Mouse (Mus musculus) liver, embryonic 15.5 days (tissue): Measurements from ENCODE around the gene Pik3r5. TPM values are rescaled to one million over a fixed set of nuclear protein-coding genes. Genes with fewer than 3 reads are reported as not detected.

Source experiments
- ATAC-seq: fragments of 200-750 bp; cut with Nextera tagmentation; 2 replicates; pipeline ENCODE4 v1.8.0; 2017; ENCODE audit warnings: moderate number of reproducible peaks, mild to moderate bottlenecking, moderate library complexity; ENCODE audit not compliant: insufficient read depth
- H3K27ac ChIP-seq: fragments of 300-500 bp; sonication (generic); replicated peaks from 2 replicates; pipeline ENCODE4 v1.5.1; 2015; ENCODE audit warnings: mild to moderate bottlenecking, inconsistent platforms
- H3K27me3 ChIP-seq: fragments of 300-500 bp; sonication (generic); 2 replicates; pipeline ENCODE4 v1.6.1; 2015; ENCODE audit warnings: mild to moderate bottlenecking, inconsistent platforms
- H3K36me3 ChIP-seq: fragments of 300-500 bp; sonication (generic); replicated peaks from 2 replicates; pipeline ENCODE4 v1.6.1; 2015; ENCODE audit warnings: moderate library complexity, mild to moderate bottlenecking, inconsistent platforms
- H3K4me1 ChIP-seq: fragments of 300-500 bp; sonication (generic); replicated peaks from 2 replicates; pipeline ENCODE4 v1.6.1; 2015; ENCODE audit warnings: inconsistent platforms
- H3K4me2 ChIP-seq: fragments of 300-500 bp; sonication (generic); 2 replicates; pipeline ENCODE4 v1.6.1; 2015; ENCODE audit warnings: moderate library complexity, mild to moderate bottlenecking, inconsistent platforms
- H3K4me3 ChIP-seq: fragments of 300-500 bp; sonication (generic); replicated peaks from 2 replicates; pipeline ENCODE4 v1.5.1; 2015; ENCODE audit warnings: mild to moderate bottlenecking, inconsistent platforms
- H3K9ac ChIP-seq: fragments of 300-500 bp; sonication (generic); 2 replicates; pipeline ENCODE4 v1.6.1; 2015; ENCODE audit warnings: moderate library complexity, mild to moderate bottlenecking, inconsistent platforms
- H3K9me3 ChIP-seq: fragments of 300-500 bp; sonication (generic); replicated peaks from 2 replicates; pipeline ENCODE4 v1.6.1; 2016; ENCODE audit warnings: inconsistent platforms
- WGBS: fragments of 180-500 bp; shearing (Covaris S2); methylation state at CpG from one replicate; pipeline ENCODE4 v1.1.7; 2015; ENCODE audit warnings: mixed read lengths; ENCODE audit not compliant: insufficient replicate concordance; 5-methylcytosine and 5-hydroxymethylcytosine counted together
- polyA plus RNA-seq: library from polyadenylated mRNA; unstranded; fragments of >200 nt; fragmentation: Nextera tagmentation; extraction: Ambion mirVana; gene quantifications from 2 replicates; pipeline ENCODE4 v1.2.1, GENCODE M21; 2015

Gene Pik3r5
- polyA plus RNA-seq, 1 experiment from 2014 or later: 0.78 TPM

DNA sequence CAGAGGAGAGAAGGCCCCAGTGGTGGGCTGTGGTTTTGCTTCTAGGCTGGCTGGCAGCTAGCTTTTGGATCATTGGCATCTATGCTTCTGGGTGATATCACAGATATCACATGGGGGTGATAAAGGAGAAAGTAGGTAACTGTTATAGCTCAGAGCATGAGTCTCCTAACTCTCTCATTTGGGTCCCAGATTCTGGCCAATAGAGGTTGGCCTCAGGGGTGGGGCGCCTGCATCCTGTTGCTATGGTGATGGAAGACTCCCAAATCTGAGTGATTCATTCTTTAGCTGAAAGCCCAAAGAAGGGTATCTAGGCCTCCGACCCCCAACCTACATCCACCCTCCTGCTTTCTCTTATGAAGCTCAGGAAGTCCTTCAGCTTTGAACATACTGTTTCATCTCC, 2.8 kb downstream of the Pik3r5 start:
- no peak overlapping the region for H3K4me2 ChIP-seq
- no peaks in the 10 kb centered on the region for H3K36me3 ChIP-seq
- peaks cover 25% of the 10 kb centered on the region for H3K27me3 ChIP-seq
- no peaks in the 10 kb centered on the region for H3K9me3 ChIP-seq
- H3K9ac ChIP-seq: no peak overlapping the region
- no peak overlapping the region for H3K4me3 ChIP-seq
- no peak overlapping the region for H3K27ac ChIP-seq
- H3K4me1 ChIP-seq: 0 out of 2 replicates have a peak, but pooled peaks cover 4% of the 10 kb centered on the region
- 72% methylated on average over 2 of the region's 2 CpGs for WGBS
- ATAC-seq: no peak

DNA sequence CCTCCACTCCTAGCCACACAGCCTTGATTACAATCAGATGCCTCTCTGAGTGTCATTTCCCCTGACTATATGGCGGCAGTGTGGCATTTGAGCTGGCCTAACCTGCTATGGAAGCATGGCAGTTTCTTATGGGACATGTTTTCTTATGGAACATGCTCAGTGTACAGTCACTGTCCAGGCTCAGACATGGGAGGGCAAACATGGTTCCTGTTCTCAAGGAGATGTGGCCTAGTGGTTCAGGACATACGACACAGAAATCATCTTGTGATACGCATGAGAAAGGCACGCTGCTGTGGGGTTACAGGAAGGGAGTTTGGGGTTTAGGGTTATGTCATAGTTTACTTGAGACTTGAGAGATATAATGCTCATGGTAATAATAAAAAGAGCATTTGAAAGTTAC, 3.7 kb downstream of the Pik3r5 start:
- H3K27ac ChIP-seq: no peak overlapping the region
- H3K4me3 ChIP-seq: no peak overlapping the region
- peaks cover 23% of the 10 kb centered on the region for H3K27me3 ChIP-seq
- no peak for ATAC-seq
- no peaks in the 10 kb centered on the region for H3K9me3 ChIP-seq
- H3K36me3 ChIP-seq: no peaks in the 10 kb centered on the region
- no peak overlapping the region for H3K9ac ChIP-seq
- 64% methylated on average over 4 of the region's 4 CpGs for WGBS
- H3K4me1 ChIP-seq: peaks cover 5% of the 10 kb centered on the region; the same call in 1 of the 2 replicates
- H3K4me2 ChIP-seq: no peak overlapping the region

DNA sequence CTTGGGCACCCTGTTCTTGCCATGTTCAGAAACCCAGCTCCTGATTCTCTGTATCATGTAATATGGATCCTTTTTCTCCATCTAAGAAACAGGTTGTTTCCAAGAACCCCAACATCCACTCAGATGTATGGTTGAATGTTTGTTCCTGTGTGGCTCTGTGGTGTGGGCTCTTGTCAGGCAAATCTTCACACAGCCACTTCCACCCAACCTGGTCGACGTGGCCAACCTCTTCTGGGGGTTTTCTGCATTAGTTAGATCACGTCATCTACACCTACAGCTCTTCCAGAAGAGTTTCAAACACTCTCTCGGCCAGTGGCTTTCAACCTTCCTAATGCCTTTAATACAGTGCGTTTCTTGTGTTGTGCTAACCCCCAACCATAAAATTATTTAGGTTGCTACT, 4.5 kb downstream of the Pik3r5 start:
- WGBS: 48% methylated on average over 5 of the region's 5 CpGs
- Histone ChIP-seq H3K27ac (no peak overlapping the region), H3K27me3 (peaks cover 19% of the 10 kb centered on the region), H3K9me3 (no peaks in the 10 kb centered on the region), H3K36me3 (no peaks in the 10 kb centered on the region), H3K4me2 (no peak overlapping the region), H3K4me1 (peaks cover 7% of the 10 kb centered on the region; the same call in 1 of the 2 replicates), H3K9ac (no peak overlapping the region), H3K4me3 (no peak overlapping the region)
- no peak for ATAC-seq

DNA sequence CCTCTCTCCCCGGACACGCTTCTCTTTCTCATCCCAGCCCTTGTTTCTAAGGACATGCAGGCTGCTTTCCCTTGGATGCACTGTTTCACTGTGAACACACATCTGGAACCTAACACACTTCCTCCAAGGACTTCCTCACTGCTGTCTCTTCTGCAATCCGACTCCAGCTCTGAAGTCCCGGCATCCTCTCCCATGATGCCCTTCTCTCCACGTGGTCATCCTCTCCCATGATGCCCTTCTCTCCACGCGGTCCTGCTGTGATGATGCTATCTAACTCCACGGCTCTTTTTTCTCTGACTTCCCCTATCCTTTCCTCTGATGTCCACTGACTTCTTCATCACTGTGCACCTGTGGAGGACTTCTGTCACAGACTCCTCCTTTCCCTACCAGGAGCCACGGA, 8.2 kb downstream of the Pik3r5 start:
- H3K9me3 ChIP-seq: no peaks in the 10 kb centered on the region
- H3K9ac ChIP-seq: no peak overlapping the region
- no peak overlapping the region for H3K27ac ChIP-seq
- H3K4me1 ChIP-seq: peaks cover 4% of the 10 kb centered on the region; the same call in 1 of the 2 replicates
- no peak overlapping the region for H3K4me2 ChIP-seq
- no peaks in the 10 kb centered on the region for H3K36me3 ChIP-seq
- no peak for ATAC-seq
- 59% methylated on average over 9 of the region's 9 CpGs for WGBS
- H3K4me3 ChIP-seq: no peak overlapping the region
- no peaks in the 10 kb centered on the region; the same call in 1 of the 2 replicates for H3K27me3 ChIP-seq

DNA sequence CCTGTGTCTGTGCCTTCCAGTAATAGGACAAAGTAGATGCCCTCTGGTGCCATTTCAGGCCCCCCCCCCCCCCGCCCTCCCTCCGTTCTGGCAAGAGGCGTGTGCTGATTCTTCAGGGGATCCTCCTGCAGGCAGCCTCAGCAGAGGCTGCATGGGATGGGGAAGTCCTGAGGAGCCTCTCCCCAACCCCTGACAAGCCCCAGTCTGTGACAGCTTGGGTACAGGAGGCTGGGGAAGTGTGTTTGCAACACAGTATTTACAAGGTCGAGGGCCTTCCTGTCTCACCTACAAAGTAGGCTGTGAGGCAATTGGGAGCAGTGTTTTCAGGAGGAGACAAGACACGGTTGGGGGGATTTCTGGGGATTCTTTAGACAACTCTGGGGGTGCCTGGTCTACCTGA, 9.0 kb downstream of the Pik3r5 start:
- H3K9ac ChIP-seq: no peak overlapping the region
- peaks cover 4% of the 10 kb centered on the region; the same call in 1 of the 2 replicates for H3K4me1 ChIP-seq
- 35% methylated on average over 5 of the region's 5 CpGs for WGBS
- no peaks in the 10 kb centered on the region for H3K36me3 ChIP-seq
- no peak overlapping the region for H3K4me2 ChIP-seq
- ATAC-seq: no peak
- no peak overlapping the region for H3K4me3 ChIP-seq
- no peaks in the 10 kb centered on the region for H3K9me3 ChIP-seq
- H3K27me3 ChIP-seq: no peaks in the 10 kb centered on the region
- no peak overlapping the region for H3K27ac ChIP-seq

DNA sequence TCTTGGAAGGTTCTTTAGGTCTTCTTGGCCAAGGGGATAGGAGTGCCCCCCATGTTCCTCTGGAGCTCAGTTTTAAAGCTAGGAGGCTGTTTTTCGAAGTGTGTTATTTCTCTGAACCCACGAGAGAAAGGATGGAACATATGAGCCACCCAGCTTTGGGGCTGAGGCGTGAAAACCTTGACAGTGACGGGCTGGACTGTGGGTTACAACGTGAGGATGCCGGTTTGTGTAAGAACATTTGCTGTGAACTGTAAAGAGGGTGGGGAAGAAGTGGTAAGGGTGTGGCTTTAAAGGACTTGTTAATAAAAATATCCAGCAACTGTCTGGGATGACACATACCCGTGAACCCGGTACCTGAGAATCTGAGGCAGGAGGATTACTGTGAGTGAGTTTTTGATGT, 10.4 kb downstream of the Pik3r5 start:
- Histone ChIP-seq H3K9ac (no peak overlapping the region), H3K4me1 (peaks cover 4% of the 10 kb centered on the region; the same call in 1 of the 2 replicates), H3K36me3 (no peaks in the 10 kb centered on the region), H3K27me3 (no peaks in the 10 kb centered on the region), H3K4me2 (no peak overlapping the region), H3K27ac (no peak overlapping the region), H3K9me3 (no peaks in the 10 kb centered on the region), H3K4me3 (no peak overlapping the region)
- 61% methylated on average over 8 of the region's 8 CpGs for WGBS
- ATAC-seq: no peak

DNA sequence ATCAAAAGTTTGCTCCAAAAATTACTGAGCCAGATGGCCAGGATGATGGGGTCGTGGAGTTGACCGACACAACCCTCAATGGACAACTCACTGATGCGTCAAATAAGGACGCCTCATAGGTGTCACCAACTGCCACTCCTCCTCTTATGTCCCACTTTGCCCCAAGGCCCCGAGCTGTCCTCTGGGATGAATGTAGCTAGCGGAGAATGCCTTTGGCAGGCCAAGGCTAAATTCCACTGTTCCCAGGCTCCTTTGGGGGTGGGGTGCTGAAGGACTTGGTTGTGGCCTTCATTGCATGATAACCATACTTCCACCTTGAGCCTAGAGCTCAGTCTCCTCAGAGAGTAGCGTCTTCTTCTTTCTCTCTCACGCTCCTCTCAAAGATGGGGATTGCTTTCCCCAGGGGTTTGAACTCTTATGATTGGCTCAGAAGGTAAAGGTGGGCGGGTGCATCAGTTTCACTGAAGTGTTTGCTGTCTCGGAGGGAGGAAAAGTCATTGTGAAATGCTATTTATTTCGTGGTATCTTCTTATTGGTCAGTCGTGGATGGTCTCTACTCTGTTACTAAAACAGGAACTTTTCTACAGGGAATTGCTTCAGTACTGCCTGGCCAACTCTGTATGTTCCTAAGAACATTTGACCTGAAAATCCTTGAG, 11.2 kb downstream of the Pik3r5 start:
- H3K9me3 ChIP-seq: no peaks in the 10 kb centered on the region
- peaks cover 4% of the 10 kb centered on the region; the same call in 1 of the 2 replicates for H3K4me1 ChIP-seq
- no peak overlapping the region for H3K27ac ChIP-seq
- H3K9ac ChIP-seq: no peak overlapping the region
- H3K27me3 ChIP-seq: no peaks in the 10 kb centered on the region
- no peaks in the 10 kb centered on the region for H3K36me3 ChIP-seq
- WGBS: 51% methylated on average over 12 of the region's 12 CpGs
- no peak overlapping the region for H3K4me2 ChIP-seq
- no peak for ATAC-seq
- no peak overlapping the region for H3K4me3 ChIP-seq

DNA sequence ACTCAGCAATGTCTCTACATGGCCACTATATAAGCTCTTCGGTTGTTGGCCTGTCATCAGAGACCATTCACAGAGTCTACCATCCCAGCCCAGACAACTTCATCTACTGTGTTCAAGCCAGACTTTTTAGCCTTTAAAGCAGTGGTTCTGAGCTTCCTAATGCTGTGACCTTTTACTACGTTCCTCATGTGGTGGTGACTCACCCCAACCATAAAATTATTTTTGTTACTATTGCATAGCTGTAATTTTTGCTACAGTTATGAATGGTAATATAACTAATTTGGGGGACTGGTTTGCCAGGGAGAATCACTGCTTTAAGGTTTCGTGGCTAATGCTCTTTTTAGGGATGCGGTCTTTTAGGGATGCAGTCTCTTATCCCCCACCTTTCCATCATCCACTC, 14.0 kb downstream of the Pik3r5 start:
- Histone ChIP-seq H3K36me3 (no peaks in the 10 kb centered on the region), H3K27me3 (no peaks in the 10 kb centered on the region), H3K27ac (no peak overlapping the region), H3K9ac (no peak overlapping the region), H3K9me3 (no peaks in the 10 kb centered on the region), H3K4me2 (no peak overlapping the region), H3K4me3 (no peak overlapping the region), H3K4me1 (no peaks in the 10 kb centered on the region; the same call in 1 of the 2 replicates)
- WGBS: 59% methylated on average over 4 of the region's 4 CpGs
- ATAC-seq: no peak

DNA sequence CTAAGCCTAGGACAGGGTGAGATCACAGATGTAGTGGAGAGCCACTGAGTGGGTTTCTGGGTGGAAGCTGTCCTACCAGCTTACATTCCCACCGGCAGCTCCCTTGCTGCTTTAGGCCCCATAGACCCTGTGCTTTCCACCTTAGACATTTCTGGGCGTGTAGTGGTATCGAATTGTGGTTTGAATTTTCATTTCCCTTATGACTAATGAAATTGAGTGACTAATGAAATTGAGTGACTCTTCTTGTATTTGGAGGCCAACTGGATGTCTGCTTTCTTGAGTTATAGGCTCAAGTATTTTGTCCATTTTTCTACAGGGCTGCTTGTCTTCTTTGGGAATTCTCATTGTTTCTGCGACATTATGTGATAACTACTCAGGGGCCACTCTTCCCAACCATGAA, 14.6 kb downstream of the Pik3r5 start:
- Histone ChIP-seq H3K4me2 (no peak overlapping the region), H3K9ac (no peak overlapping the region), H3K4me1 (no peaks in the 10 kb centered on the region; the same call in 1 of the 2 replicates), H3K9me3 (no peaks in the 10 kb centered on the region), H3K36me3 (no peaks in the 10 kb centered on the region), H3K27me3 (no peaks in the 10 kb centered on the region), H3K4me3 (no peak overlapping the region), H3K27ac (no peak overlapping the region)
- 64% methylated on average over 4 of the region's 4 CpGs for WGBS
- ATAC-seq: no peak

DNA sequence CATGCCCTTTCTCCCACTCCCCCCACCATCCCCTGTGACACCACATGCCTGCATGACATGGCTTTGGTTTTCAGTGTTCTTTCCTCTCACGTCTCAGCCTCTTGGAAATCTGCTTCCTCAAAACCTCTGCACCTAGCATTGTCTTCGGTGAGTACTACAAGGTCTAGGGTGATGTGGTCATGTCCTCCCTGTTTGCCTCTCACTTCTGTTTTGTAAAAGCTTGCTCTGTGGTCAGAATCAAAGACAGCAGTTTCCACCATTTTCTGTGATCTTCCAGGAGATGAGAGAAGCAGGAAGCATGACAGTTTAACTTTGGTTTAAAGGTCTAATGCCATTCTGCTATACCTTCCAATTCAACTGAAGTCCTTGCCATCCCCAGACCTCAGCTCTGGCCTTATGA, 15.3 kb downstream of the Pik3r5 start:
- H3K4me3 ChIP-seq: no peak overlapping the region
- H3K4me1 ChIP-seq: no peaks in the 10 kb centered on the region; the same call in 1 of the 2 replicates
- ATAC-seq: no peak
- no peak overlapping the region for H3K27ac ChIP-seq
- no peak overlapping the region for H3K9ac ChIP-seq
- H3K4me2 ChIP-seq: no peak overlapping the region
- H3K9me3 ChIP-seq: no peaks in the 10 kb centered on the region
- no peaks in the 10 kb centered on the region for H3K36me3 ChIP-seq
- H3K27me3 ChIP-seq: no peaks in the 10 kb centered on the region
- WGBS: 41% methylated on average over 2 of the region's 2 CpGs

DNA sequence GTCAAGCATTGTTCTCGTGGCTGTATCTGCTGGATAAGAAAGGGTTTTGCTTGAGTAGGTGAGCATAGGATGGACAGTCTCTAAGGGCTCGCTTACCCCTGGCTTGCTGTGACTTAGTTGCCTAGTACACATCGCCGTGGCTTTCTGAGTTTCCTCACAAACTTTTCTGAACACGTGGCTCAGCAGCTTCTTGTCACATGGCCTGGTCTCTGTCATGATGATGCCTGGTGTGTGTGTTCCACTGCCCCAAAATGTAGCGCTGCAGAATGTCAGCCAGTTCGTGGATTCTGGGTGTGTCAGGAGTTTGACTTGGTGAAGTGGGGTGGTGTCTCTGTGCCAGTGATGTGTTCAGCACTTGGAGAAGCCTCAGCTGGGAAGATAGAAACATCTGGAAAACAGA, 16.4 kb downstream of the Pik3r5 start:
- Histone ChIP-seq H3K27ac (no peak overlapping the region), H3K9ac (no peak overlapping the region)
- WGBS: 59% methylated on average over 7 of the region's 7 CpGs

DNA sequence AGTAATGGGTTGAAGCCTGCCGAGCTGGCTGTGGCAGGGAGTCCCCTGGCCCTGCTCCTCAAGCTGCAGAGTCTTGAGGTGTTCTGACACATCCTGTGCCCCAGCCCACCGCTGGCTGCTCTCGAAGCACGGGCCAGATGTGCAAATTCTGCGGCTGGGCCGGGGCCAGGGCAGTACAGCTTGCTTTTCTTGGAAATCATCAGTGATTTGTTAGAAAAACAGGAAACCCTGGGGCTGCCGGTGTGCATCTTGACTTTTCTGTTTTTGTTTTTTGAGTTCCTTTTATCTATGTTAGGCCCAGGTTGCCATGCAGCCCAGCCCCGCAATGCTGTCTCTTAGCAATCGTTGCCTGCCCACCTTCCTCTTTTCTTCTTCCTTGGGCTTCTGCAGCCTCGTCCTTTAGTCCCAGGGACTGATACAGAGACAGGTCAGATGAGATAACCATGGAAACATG, 19.4 kb downstream of the Pik3r5 start:
- Histone ChIP-seq H3K9ac (no peak overlapping the region), H3K9me3 (no peaks in the 10 kb centered on the region), H3K27ac (no peak overlapping the region), H3K27me3 (no peaks in the 10 kb centered on the region), H3K4me2 (no peak overlapping the region), H3K4me1 (no peaks in the 10 kb centered on the region), H3K4me3 (no peak overlapping the region), H3K36me3 (no peaks in the 10 kb centered on the region)
- ATAC-seq: no peak
- WGBS: 19% methylated on average over 10 of the region's 10 CpGs

More for the DNA sequence above, 16.4 kb downstream of the Pik3r5 start:
- Histone ChIP-seq H3K27me3 (no peaks in the 10 kb centered on the region), H3K36me3 (no peaks in the 10 kb centered on the region), H3K4me3 (no peak overlapping the region), H3K9me3 (no peaks in the 10 kb centered on the region), H3K4me1 (no peaks in the 10 kb centered on the region), H3K4me2 (no peak overlapping the region)
- ATAC-seq: no peak
